Mouse (Mus musculus): ENCODE results near the gene Ablim2. TPM values are rescaled to one million over a fixed set of nuclear protein-coding genes. Genes with fewer than 3 reads are reported as not detected.

Ablim2 gene
- total RNA-seq, 2 experiments from 2014 or later: not detected

- no peak for ATAC-seq (replicated peaks; ENCODE audit: poor library complexity)
These were observed 10.8 kb downstream of the Ablim2 start for GRCm38 (mm10) chr5:35768525-35768924.

- ATAC-seq (replicated peaks; ENCODE audit: poor library complexity): no peak
These were observed 11.3 kb downstream of the Ablim2 start for GRCm38 (mm10) chr5:35768997-35769396.

- no peak for ATAC-seq (replicated peaks; ENCODE audit: poor library complexity)
These were observed 12.6 kb downstream of the Ablim2 start for GRCm38 (mm10) chr5:35770246-35770645.

- ATAC-seq (replicated peaks; ENCODE audit: poor library complexity): no peak
These were observed 13.4 kb downstream of the Ablim2 start for GRCm38 (mm10) chr5:35770891-35771663.

GRCm38 (mm10) chr5:35773274-35774136 lies 15.8 kb downstream of the Ablim2 start:
- peak; percentile 46 for ATAC-seq (replicated peaks; ENCODE audit: poor library complexity)

- 0 out of 2 replicates have a peak, but pooled peaks have one; percentile 46 for ATAC-seq (replicated peaks; ENCODE audit: poor library complexity)
These were observed 16.4 kb downstream of the Ablim2 start for GRCm38 (mm10) chr5:35774137-35774424.

GRCm38 (mm10) chr5:35781116-35781515 lies 23.4 kb downstream of the Ablim2 start:
- no peak for ATAC-seq (replicated peaks; ENCODE audit: poor library complexity)

GRCm38 (mm10) chr5:35782648-35783180 lies 25.0 kb downstream of the Ablim2 start:
- ATAC-seq (replicated peaks; ENCODE audit: poor library complexity): no peak

- no peak for ATAC-seq (replicated peaks; ENCODE audit: poor library complexity)
These were observed 28.2 kb downstream of the Ablim2 start for GRCm38 (mm10) chr5:35785853-35786252.

GRCm38 (mm10) chr5:35787847-35788246 lies 30.2 kb downstream of the Ablim2 start:
- no peak for ATAC-seq (replicated peaks; ENCODE audit: poor library complexity)

GRCm38 (mm10) chr5:35788719-35789118 lies 31.0 kb downstream of the Ablim2 start:
- no peak for ATAC-seq (replicated peaks; ENCODE audit: poor library complexity)

- peak; percentile 84 for ATAC-seq (replicated peaks; ENCODE audit: poor library complexity)
These were observed 32.0 kb downstream of the Ablim2 start for GRCm38 (mm10) chr5:35789697-35790096.

- peak; percentile 69 for ATAC-seq (replicated peaks; ENCODE audit: poor library complexity)
These were observed 32.8 kb downstream of the Ablim2 start for GRCm38 (mm10) chr5:35790387-35791065.

GRCm38 (mm10) chr5:35793971-35794370 lies 36.3 kb downstream of the Ablim2 start:
- ATAC-seq (replicated peaks; ENCODE audit: poor library complexity): no peak

GRCm38 (mm10) chr5:35794942-35795341 lies 37.3 kb downstream of the Ablim2 start:
- no peak for ATAC-seq (replicated peaks; ENCODE audit: poor library complexity)

GRCm38 (mm10) chr5:35795481-35796048 lies 37.9 kb downstream of the Ablim2 start:
- ATAC-seq (replicated peaks; ENCODE audit: poor library complexity): peak; percentile 80

GRCm38 (mm10) chr5:35796136-35796535 lies 38.5 kb downstream of the Ablim2 start:
- ATAC-seq (replicated peaks; ENCODE audit: poor library complexity): no peak

- ATAC-seq (replicated peaks; ENCODE audit: poor library complexity): no peak
These were observed 41.4 kb downstream of the Ablim2 start for GRCm38 (mm10) chr5:35799090-35799489.

- ATAC-seq (replicated peaks; ENCODE audit: poor library complexity): no peak
These were observed 45.7 kb downstream of the Ablim2 start for GRCm38 (mm10) chr5:35803416-35803815.

GRCm38 (mm10) chr5:35804685-35805084 lies 47.0 kb downstream of the Ablim2 start:
- ATAC-seq (replicated peaks; ENCODE audit: poor library complexity): no peak

GRCm38 (mm10) chr5:35805209-35805608 lies 47.5 kb downstream of the Ablim2 start:
- ATAC-seq (replicated peaks; ENCODE audit: poor library complexity): no peak

Data from megakaryocyte progenitor cell, adult 5-6 weeks (primary cell).